Mouse (Mus musculus) brown adipose tissue, adult 24 weeks (tissue): ENCODE measurements around the gene Dlg3. TPM values are rescaled to one million over a fixed set of nuclear protein-coding genes. Genes with fewer than 3 reads are reported as not detected.

Experiments used
- H3K27ac ChIP-seq: fragments of 200-500 bp; replicated peaks from 2 replicates; pipeline ENCODE4 v1.5.1; 2012; ENCODE audit warnings: low read depth, mild to moderate bottlenecking, low read length
- H3K4me1 ChIP-seq: fragments of 200-500 bp; 2 replicates; pipeline ENCODE4 v1.6.1; 2012; ENCODE audit warnings: low read length, mixed read lengths; ENCODE audit not compliant: control insufficient read depth, insufficient read depth, insufficient read length
- H3K4me3 ChIP-seq: fragments of 200-500 bp; 2 replicates; pipeline ENCODE4 v1.5.1; 2012; ENCODE audit warnings: low read depth, mild to moderate bottlenecking, low read length, moderate library complexity; ENCODE audit not compliant: insufficient read depth
- polyA plus RNA-seq: library from polyadenylated mRNA; stranded (reverse); fragments of >200 nt; gene quantifications from 2 replicates; pipeline ENCODE4 v1.2.4, GENCODE M21; 2012; ENCODE audit not compliant: missing spikeins, insufficient read depth, insufficient read length

Gene Dlg3
- polyA plus RNA-seq, result 4.6 and 8.3 TPM in 2 replicates

DNA sequence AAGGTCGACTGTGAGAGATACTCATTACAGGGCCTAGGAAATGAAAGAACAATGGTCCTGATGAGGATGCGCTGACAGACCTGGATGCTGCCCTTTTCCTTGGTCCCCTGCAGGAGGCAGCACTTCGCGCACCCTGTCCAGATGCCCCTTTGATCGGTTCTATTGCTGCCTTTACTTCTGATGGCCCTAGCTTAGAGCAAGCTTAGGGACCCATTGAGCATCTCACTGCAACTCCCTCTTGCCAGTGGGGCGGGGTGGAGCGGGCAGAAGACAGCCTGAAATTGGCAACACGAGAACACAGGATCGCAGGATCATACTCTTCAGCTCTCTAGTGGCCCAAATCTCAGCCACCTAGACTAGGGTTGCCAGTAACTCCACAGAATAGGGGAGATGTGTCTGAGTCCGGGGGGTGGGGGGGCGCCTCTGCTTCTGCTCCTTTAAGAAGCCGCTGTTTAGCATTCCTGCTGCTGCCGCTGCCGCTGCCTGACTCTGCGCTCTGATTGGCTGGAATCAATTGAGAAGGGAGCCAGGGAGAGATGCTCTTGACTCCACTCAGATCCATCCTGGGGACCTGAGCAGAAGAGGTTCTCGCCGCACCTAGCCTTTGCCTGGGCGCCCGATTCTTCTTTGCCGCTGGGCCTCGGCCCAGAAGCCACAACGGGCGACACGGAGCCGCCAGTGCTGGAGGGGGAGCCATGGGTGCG is at the start of gene Dlg3:
Gene Dlg3 (plus strand): TSS at position 542 of the 704 bp plus-strand sequence.
- Histone ChIP-seq H3K4me3 (peak within 1 kb of the TSS; percentile 42), H3K27ac (no peak within 1 kb of the TSS), H3K4me1 (no peaks in the 10 kb centered on the region)

DNA sequence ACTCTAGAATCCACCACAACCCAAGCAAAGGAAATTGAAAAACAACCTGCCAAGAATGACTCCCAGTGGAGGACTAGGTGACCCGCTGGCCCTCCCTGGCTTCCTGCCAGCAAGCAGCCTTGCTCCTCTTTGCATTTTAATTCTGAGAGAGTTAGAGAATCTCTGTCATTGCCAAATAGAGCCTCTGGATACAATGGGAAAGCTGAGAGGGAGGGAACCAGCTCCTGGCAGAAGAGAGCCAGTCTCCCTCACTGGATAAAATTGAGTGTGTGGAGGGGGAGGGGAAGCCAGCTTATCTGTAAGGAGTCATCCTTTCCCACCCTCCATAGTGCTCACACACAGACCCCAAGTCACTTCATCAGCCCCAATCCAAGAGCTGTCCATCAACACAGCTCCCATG is 38.6 kb upstream of the Dlg3 start:
- Histone ChIP-seq H3K27ac (no peak overlapping the region), H3K4me1 (peaks cover 3% of the 10 kb centered on the region; the same call in 1 of the 2 replicates), H3K4me3 (no peak overlapping the region)

DNA sequence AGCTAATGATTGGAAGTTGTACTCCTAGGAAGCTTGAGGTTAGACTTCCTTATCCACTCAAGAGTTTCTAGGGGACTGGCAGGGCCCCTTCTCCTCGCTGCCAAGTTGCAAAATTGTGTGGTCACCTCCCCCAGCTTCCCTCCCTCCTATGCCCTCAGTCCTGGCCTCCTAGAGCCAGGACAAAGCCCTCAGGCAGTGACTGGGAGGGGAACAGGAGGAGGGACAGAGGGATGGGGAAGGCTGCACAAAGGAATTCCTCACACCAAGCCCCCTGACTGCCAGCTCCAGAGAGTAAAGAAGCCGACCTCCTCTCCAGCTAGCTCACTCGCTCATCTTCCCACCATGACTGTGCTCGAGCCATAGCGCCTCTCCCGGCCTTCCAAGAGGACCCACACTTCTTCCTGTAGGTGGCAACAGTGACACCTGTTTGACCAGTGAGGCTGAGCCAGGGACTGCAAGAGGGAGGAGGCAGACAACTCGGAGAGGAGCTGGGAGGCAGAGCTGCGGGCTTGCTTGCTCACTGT is 37.8 kb upstream of the Dlg3 start, which contains the start of gene Gdpd2:
Gene Gdpd2 (plus strand): TSS at position 209 of the 524 bp plus-strand sequence.
- no peak within 1 kb of the TSS for H3K4me3 ChIP-seq
- peaks cover 3% of the 10 kb centered on the region; the same call in 1 of the 2 replicates for H3K4me1 ChIP-seq
- no peak within 1 kb of the TSS for H3K27ac ChIP-seq

DNA sequence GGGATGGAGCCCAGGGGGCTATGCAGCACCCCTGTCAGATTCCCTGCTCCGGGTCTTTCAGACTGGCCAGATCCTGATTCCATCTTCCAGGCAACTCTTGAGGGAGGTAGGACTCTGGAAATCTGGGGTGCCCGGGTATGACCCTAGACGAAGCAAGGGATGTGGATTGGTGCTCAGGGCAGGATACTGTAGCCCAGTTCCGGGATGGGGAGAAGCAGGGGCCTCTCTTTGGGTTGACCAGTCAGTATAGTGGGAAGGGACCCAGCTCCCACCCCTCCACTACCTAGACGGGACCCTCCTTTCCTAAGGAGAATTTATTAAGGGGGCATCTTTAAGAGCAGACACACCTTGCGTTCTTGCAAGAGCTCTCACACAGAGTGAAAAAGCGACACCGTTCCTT is 37.3 kb upstream of the Dlg3 start:
- H3K4me3 ChIP-seq, result no peak overlapping the region
- no peak overlapping the region for H3K27ac ChIP-seq
- H3K4me1 ChIP-seq, result peaks cover 3% of the 10 kb centered on the region; the same call in 1 of the 2 replicates

DNA sequence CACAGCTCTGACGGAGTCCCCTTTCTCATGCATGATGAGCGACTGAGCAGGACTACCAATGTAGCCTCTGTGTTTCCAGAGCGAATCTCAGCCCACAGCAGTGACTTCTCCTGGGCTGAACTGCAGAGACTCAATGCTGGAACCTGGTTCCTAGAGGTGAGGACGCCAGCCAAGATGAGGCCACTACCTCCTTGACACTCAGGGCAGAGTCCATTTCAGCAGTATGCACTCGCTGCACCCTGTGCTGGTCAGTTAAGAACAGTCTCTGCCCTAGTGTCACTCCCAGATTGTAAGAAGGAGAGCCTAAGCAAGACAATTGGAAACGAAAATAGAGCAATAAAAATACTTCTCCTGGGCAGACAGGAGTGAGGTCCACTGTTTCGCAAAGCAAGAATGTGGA is 33.2 kb upstream of the Dlg3 start:
- H3K4me1 ChIP-seq, result peaks cover 3% of the 10 kb centered on the region; the same call in 1 of the 2 replicates
- no peak overlapping the region for H3K27ac ChIP-seq
- no peak overlapping the region for H3K4me3 ChIP-seq

DNA sequence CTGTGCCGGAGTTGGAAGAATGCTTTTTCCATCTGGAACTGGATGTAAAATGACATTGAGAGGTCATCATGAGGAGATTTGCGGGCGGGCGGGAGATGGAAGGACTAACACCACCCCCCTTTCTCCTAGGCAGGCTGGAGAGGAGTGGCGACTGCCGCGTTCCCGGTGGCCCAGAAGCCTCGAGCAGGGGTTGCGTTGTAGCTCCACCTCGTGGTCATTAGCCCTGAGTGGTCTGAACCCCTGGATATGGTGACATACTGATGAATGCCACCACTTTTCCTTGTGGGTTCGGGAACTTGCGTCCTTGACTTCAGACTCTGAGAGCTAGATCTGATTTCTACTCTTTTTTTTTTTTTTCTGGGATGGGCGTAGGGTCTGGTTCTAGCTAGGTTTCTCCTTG is 28.6 kb upstream of the Dlg3 start:
- H3K4me3 ChIP-seq, result peak overlapping the region; percentile 18; the same call in 1 of the 2 replicates
- no peak overlapping the region for H3K27ac ChIP-seq
- H3K4me1 ChIP-seq, result no peaks in the 10 kb centered on the region

DNA sequence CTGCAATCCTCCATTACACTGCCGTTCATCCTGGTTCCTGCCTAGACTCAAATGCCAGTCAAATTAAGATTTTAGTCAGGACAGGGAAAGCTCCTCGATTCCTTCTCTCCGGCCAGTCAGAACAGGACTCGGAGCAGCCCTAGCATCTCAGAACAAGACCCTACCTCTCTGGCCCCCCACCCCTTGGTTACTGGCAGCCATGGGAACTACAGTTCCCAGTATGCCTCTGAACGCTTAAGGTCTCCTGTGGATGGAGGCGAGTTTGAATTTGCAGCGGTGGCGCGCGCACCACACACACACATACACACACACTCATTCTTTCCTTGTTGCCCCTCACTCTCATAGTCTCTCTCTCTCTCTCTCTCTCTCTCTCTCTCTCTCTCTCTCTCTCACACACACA is 28.1 kb upstream of the Dlg3 start:
- peak overlapping the region; percentile 18; the same call in 1 of the 2 replicates for H3K4me3 ChIP-seq
- H3K4me1 ChIP-seq, result no peaks in the 10 kb centered on the region
- no peak overlapping the region for H3K27ac ChIP-seq

DNA sequence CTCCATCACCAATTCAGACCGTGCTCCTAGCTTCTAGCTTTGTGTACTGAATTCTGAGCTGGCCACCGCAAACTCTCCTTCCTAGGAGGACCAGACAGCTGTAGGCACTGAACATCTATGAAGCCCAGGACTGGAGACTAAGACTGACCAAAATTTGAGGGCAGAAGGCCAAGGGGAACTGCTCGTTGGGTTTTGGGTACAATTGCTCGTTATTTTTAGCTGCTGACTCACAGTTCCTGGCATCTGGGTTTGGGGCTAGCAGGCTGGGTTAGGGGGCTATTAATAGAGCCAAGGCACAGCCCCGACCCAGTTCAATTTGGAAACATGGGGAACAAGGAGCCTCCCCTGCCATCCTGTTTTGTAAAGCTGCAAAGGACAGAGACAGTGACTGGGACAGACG is 26.7 kb upstream of the Dlg3 start:
- no peak overlapping the region for H3K27ac ChIP-seq
- H3K4me3 ChIP-seq, result no peak overlapping the region
- no peaks in the 10 kb centered on the region for H3K4me1 ChIP-seq

DNA sequence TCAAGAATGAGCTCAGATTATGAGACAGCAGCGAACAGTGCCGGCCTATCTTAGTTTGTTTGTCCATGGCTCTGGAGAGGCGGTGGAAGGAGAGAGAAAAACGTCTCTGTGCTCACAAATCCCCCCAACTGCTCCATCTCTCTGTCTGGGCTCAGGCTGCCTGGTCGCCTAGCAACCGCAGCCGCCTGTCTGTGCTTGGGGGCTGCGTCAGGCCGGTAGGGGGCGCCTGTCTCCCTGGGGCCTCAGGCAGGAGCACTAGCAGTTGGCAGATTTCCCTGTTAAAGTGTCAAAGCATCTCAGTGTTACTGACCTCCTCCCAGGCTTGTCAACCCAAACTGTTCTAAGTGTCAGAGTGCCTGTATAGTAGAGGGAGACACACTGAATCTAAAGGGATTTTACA is 25.6 kb upstream of the Dlg3 start:
- no peak overlapping the region for H3K27ac ChIP-seq
- H3K4me3 ChIP-seq, result no peak overlapping the region
- H3K4me1 ChIP-seq, result no peaks in the 10 kb centered on the region

DNA sequence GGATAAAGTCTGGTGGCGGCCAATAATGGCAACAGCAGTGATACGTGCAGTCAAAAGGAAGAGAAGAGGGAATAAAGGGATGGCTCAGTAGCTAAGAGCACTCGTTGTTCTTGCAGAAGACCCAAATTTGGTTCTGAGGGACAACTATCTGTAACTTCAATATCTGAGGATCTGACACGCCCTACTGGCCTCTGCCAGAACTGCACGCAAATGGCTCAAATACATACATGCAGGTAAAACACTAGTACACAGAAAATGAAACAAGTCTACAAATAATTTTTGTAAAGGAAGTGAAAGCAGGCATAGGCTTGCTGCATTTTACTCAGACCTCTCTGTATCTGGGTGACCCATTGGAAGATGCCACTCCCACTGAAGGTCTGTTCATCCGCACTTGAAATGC is 1.7 kb upstream of the Dlg3 start:
- no peaks in the 10 kb centered on the region for H3K4me1 ChIP-seq
- no peak overlapping the region for H3K4me3 ChIP-seq
- no peak overlapping the region for H3K27ac ChIP-seq

DNA sequence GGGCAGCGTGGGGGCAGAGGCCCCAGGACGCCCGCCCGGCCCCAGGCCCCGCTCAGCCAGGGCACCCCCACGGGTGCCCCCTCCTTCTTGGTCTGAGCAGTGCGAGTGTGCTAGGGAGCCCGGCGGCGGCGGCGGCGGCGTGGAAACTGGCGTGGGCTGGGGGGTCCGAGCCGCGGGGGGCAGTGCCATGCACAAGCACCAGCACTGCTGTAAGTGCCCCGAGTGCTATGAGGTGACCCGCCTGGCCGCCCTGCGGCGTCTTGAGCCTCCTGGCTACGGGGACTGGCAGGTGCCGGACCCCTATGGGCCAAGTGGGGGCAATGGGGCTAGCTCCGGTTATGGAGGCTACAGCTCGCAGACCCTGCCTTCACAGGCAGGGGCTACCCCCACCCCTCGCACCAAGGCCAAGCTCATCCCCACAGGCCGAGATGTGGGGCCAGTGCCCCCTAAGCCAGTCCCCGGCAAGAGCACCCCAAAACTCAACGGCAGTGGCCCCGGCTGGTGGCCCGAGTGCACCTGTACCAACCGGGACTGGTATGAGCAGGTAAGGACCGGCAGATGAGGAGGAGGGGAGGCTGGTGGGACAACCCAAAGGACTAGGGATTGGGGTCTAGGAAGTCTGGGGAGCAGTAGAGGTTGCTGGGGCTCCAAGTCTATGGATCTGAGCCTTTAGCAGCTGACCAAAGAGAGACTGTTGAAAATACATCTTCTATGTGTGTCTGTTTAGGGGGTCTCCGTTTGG is 534 bp downstream of the Dlg3 start:
- Histone ChIP-seq H3K4me1 (no peaks in the 10 kb centered on the region), H3K4me3 (peak overlapping the region; percentile 42), H3K27ac (no peak overlapping the region)

DNA sequence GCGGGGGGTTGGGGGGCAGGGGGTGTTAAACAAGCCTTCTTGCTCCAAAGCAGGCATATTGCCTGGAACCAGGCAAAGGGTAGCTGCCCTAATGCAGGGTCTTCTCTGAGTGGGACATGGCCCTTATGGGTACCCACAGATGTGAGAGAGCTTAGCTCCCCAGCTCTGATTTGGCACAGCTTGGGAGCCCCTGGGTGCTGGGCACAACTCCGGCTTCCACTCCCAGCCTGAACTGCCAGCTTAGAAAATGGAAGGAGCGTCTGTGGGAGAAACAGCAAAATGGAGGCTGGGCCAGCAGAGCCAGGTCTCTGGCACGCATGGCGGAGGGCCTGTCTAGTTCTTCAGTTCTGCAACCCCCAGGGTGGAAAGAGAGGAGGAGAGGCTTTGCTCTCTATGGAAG is 1.8 kb downstream of the Dlg3 start:
- H3K27ac ChIP-seq, result no peak overlapping the region
- H3K4me1 ChIP-seq, result no peaks in the 10 kb centered on the region
- no peak overlapping the region for H3K4me3 ChIP-seq

DNA sequence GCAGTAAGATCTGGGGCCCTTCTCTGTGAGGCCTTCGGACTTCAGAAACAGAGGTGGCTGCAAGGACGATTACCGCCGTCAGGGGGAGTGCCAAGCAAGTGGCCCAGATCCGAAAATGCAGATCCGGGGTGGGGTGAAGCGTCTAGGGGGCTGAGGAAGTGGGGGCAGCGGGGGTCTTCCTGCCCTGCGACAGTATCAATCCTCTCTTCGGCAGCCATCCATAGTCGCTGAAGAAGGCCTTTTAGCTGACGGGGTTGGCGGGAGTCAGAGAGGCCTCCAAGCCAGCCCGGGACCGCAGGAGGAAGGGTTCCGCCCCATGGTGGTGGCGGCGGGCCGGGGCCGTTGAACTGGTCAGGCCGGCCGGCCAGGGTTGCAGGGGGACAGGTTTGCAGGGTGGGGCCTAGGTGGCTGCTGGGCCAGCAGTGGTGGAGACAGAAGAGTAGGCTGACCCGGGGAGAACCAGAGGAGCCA is 6.9 kb downstream of the Dlg3 start:
- Histone ChIP-seq H3K4me3 (peak overlapping the region; percentile 73), H3K4me1 (no peaks in the 10 kb centered on the region; the same call in 1 of the 2 replicates), H3K27ac (no peak overlapping the region)

DNA sequence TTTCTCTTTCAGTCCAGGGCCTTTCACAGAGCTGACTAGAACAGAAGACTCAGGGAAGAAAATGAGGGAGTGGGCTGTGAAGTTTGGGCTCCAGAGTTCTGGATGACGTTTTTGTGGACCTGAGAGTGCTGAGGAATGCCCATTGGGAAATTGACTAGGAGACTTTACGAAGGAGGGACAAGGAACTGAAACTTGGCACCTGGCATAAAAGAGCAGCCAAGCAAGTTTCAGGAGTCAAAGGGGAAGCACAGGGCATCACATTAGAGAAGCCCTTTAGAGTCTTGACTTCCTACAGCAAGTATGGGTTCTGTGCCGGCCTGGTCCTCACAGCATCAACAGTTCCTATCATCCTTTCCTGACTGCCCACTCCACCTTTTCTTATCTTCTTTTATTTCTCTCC is 7.9 kb downstream of the Dlg3 start:
- H3K4me3 ChIP-seq, result no peak overlapping the region
- H3K27ac ChIP-seq, result no peak overlapping the region

DNA sequence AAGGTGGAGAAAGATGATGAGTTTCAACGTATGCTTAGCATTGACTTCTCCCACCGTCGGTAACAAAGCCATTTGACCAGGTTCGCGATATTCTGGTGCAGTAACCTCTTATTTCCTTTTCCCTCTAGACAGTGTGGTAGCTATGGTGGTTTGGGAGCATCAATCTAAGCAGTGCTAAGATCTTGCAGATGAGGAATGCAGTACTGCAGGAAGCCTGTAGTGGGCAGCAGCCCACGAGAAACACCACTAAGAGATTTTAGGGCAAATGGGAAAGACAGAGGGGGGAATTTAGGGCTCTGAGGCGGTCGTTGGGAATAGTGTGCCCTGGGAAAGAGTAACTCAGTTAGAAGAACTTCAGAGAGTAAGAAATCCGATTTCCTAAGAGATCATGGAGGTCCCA is 9.0 kb downstream of the Dlg3 start:
- H3K4me3 ChIP-seq, result peak overlapping the region; percentile 63
- H3K4me1 ChIP-seq, result no peaks in the 10 kb centered on the region; the same call in 1 of the 2 replicates
- no peak overlapping the region for H3K27ac ChIP-seq

More for the DNA sequence above, 7.9 kb downstream of the Dlg3 start:
- H3K4me1 ChIP-seq, result no peaks in the 10 kb centered on the region; the same call in 1 of the 2 replicates
